Mouse (Mus musculus): ENCODE measurements around the gene Fam20c. TPM values are rescaled to one million over a fixed set of nuclear protein-coding genes. Genes with fewer than 3 reads are reported as not detected.

The Fam20c gene
- polyA plus RNA-seq, 1 experiment from 2014 or later: 26.4 TPM

- no peak for DNase-seq (ENCODE audit: low spot score)
- H3K4me2 ChIP-seq (replicated peaks; ENCODE audit: low read depth, low read length): no peak overlapping the region
- ATAC-seq (ENCODE audit: low FRiP score): no peak
- no peaks in the 10 kb centered on the region for H3K9me3 ChIP-seq (ENCODE audit: control insufficient read depth, low read length)
- H3K4me1 ChIP-seq (replicated peaks; ENCODE audit: control insufficient read depth, insufficient read depth, low read length): no peaks in the 10 kb centered on the region
- no peak overlapping the region for H3K4me3 ChIP-seq (ENCODE audit: low read depth, low read length)
- no peaks in the 10 kb centered on the region for H3K36me3 ChIP-seq (ENCODE audit: control insufficient read depth, insufficient read depth, low read length)
- WGBS: 72% methylated on average over 4 of the region's 4 CpGs
- peak overlapping the region; percentile 19; the same call in 1 of the 2 replicates for H3K9ac ChIP-seq (ENCODE audit: low read depth, low read length)
- H3K27me3 ChIP-seq (ENCODE audit: control insufficient read depth, insufficient read depth, low read length): no peaks in the 10 kb centered on the region
- H3K27ac ChIP-seq (ENCODE audit: low read depth, low read length): peak overlapping the region; percentile 51; the same call in 1 of the 2 replicates
These were observed 8.0 kb downstream of the Fam20c start for GRCm38 (mm10) chr5:138762361-138762760.

GRCm38 (mm10) chr5:138764601-138765000, 10.3 kb downstream of the Fam20c start:
- no peak overlapping the region for H3K4me3 ChIP-seq (ENCODE audit: low read depth, low read length)
- 84% methylated on average over 8 of the region's 8 CpGs for WGBS
- ATAC-seq (ENCODE audit: low FRiP score) (no peak), DNase-seq (ENCODE audit: low spot score) (no peak)
- no peaks in the 10 kb centered on the region for H3K36me3 ChIP-seq (ENCODE audit: control insufficient read depth, insufficient read depth, low read length)
- H3K9ac ChIP-seq (ENCODE audit: low read depth, low read length): no peak overlapping the region
- H3K9me3 ChIP-seq (ENCODE audit: control insufficient read depth, low read length): no peaks in the 10 kb centered on the region
- H3K27me3 ChIP-seq (ENCODE audit: control insufficient read depth, insufficient read depth, low read length): no peaks in the 10 kb centered on the region
- no peak overlapping the region for H3K27ac ChIP-seq (ENCODE audit: low read depth, low read length)
- no peaks in the 10 kb centered on the region for H3K4me1 ChIP-seq (replicated peaks; ENCODE audit: control insufficient read depth, insufficient read depth, low read length)
- H3K4me2 ChIP-seq (replicated peaks; ENCODE audit: low read depth, low read length): no peak overlapping the region

GRCm38 (mm10) chr5:138767650-138768049, 13.3 kb downstream of the Fam20c start:
- H3K4me1 ChIP-seq (replicated peaks; ENCODE audit: control insufficient read depth, insufficient read depth, low read length): no peaks in the 10 kb centered on the region
- H3K27ac ChIP-seq (ENCODE audit: low read depth, low read length): no peak overlapping the region
- no peak overlapping the region for H3K9ac ChIP-seq (ENCODE audit: low read depth, low read length)
- ATAC-seq (ENCODE audit: low FRiP score) (no peak), DNase-seq (ENCODE audit: low spot score) (no peak)
- no peaks in the 10 kb centered on the region for H3K36me3 ChIP-seq (ENCODE audit: control insufficient read depth, insufficient read depth, low read length)
- H3K9me3 ChIP-seq (ENCODE audit: control insufficient read depth, low read length): no peaks in the 10 kb centered on the region
- no peak overlapping the region for H3K4me3 ChIP-seq (ENCODE audit: low read depth, low read length)
- H3K4me2 ChIP-seq (replicated peaks; ENCODE audit: low read depth, low read length): no peak overlapping the region
- H3K27me3 ChIP-seq (ENCODE audit: control insufficient read depth, insufficient read depth, low read length): no peaks in the 10 kb centered on the region
- 93% methylated on average over 11 of the region's 11 CpGs for WGBS

GRCm38 (mm10) chr5:138768704-138769103, 14.4 kb downstream of the Fam20c start:
- Histone ChIP-seq H3K4me3 (ENCODE audit: low read depth, low read length) (no peak overlapping the region), H3K36me3 (ENCODE audit: control insufficient read depth, insufficient read depth, low read length) (no peaks in the 10 kb centered on the region), H3K27ac (ENCODE audit: low read depth, low read length) (no peak overlapping the region), H3K4me2 (replicated peaks; ENCODE audit: low read depth, low read length) (no peak overlapping the region), H3K27me3 (ENCODE audit: control insufficient read depth, insufficient read depth, low read length) (no peaks in the 10 kb centered on the region), H3K4me1 (replicated peaks; ENCODE audit: control insufficient read depth, insufficient read depth, low read length) (no peaks in the 10 kb centered on the region), H3K9ac (ENCODE audit: low read depth, low read length) (no peak overlapping the region), H3K9me3 (ENCODE audit: control insufficient read depth, low read length) (no peaks in the 10 kb centered on the region)
- no peak for DNase-seq (ENCODE audit: low spot score)
- WGBS: 87% methylated on average over 2 of the region's 2 CpGs
- ATAC-seq (ENCODE audit: low FRiP score): no peak

- no peaks in the 10 kb centered on the region for H3K36me3 ChIP-seq (ENCODE audit: control insufficient read depth, insufficient read depth, low read length)
- WGBS: 91% methylated on average over 5 of the region's 5 CpGs
These were observed 14.8 kb downstream of the Fam20c start for GRCm38 (mm10) chr5:138769126-138769525.

GRCm38 (mm10) chr5:138775096-138775495, 20.8 kb downstream of the Fam20c start:
- DNase-seq (ENCODE audit: low spot score) (no peak), ATAC-seq (ENCODE audit: low FRiP score) (no peak)
- Histone ChIP-seq H3K36me3 (ENCODE audit: control insufficient read depth, insufficient read depth, low read length) (no peaks in the 10 kb centered on the region), H3K4me1 (replicated peaks; ENCODE audit: control insufficient read depth, insufficient read depth, low read length) (peaks cover 2% of the 10 kb centered on the region; the same call in 1 of the 2 replicates), H3K27ac (ENCODE audit: low read depth, low read length) (no peak overlapping the region), H3K9me3 (ENCODE audit: control insufficient read depth, low read length) (no peaks in the 10 kb centered on the region), H3K4me3 (ENCODE audit: low read depth, low read length) (no peak overlapping the region), H3K27me3 (ENCODE audit: control insufficient read depth, insufficient read depth, low read length) (no peaks in the 10 kb centered on the region), H3K9ac (ENCODE audit: low read depth, low read length) (no peak overlapping the region), H3K4me2 (replicated peaks; ENCODE audit: low read depth, low read length) (no peak overlapping the region)
- 94% methylated on average over 5 of the region's 5 CpGs for WGBS

More at GRCm38 (mm10) chr5:138769126-138769525, 14.8 kb downstream of the Fam20c start:
- ATAC-seq (ENCODE audit: low FRiP score) (no peak), DNase-seq (ENCODE audit: low spot score) (no peak)
- no peaks in the 10 kb centered on the region for H3K9me3 ChIP-seq (ENCODE audit: control insufficient read depth, low read length)
- H3K9ac ChIP-seq (ENCODE audit: low read depth, low read length): no peak overlapping the region
- H3K4me2 ChIP-seq (replicated peaks; ENCODE audit: low read depth, low read length): no peak overlapping the region
- H3K4me1 ChIP-seq (replicated peaks; ENCODE audit: control insufficient read depth, insufficient read depth, low read length): no peaks in the 10 kb centered on the region
- H3K27ac ChIP-seq (ENCODE audit: low read depth, low read length): no peak overlapping the region
- H3K27me3 ChIP-seq (ENCODE audit: control insufficient read depth, insufficient read depth, low read length): no peaks in the 10 kb centered on the region
- no peak overlapping the region for H3K4me3 ChIP-seq (ENCODE audit: low read depth, low read length)

GRCm38 (mm10) chr5:138776346-138776745, 22.0 kb downstream of the Fam20c start:
- Histone ChIP-seq H3K4me1 (replicated peaks; ENCODE audit: control insufficient read depth, insufficient read depth, low read length) (peaks cover 2% of the 10 kb centered on the region; the same call in 1 of the 2 replicates), H3K9ac (ENCODE audit: low read depth, low read length) (no peak overlapping the region), H3K4me3 (ENCODE audit: low read depth, low read length) (no peak overlapping the region), H3K27me3 (ENCODE audit: control insufficient read depth, insufficient read depth, low read length) (no peaks in the 10 kb centered on the region), H3K4me2 (replicated peaks; ENCODE audit: low read depth, low read length) (no peak overlapping the region), H3K9me3 (ENCODE audit: control insufficient read depth, low read length) (no peaks in the 10 kb centered on the region), H3K27ac (ENCODE audit: low read depth, low read length) (no peak overlapping the region), H3K36me3 (ENCODE audit: control insufficient read depth, insufficient read depth, low read length) (no peaks in the 10 kb centered on the region)
- no peak for ATAC-seq (ENCODE audit: low FRiP score)
- WGBS: 67% methylated on average over 1 of the region's 1 CpGs
- no peak for DNase-seq (ENCODE audit: low spot score)

- peak; percentile 69 for DNase-seq (ENCODE audit: low spot score)
- no peak overlapping the region for H3K4me3 ChIP-seq (ENCODE audit: low read depth, low read length)
- H3K4me2 ChIP-seq (replicated peaks; ENCODE audit: low read depth, low read length): no peak overlapping the region
- no peaks in the 10 kb centered on the region for H3K27me3 ChIP-seq (ENCODE audit: control insufficient read depth, insufficient read depth, low read length)
- no peaks in the 10 kb centered on the region for H3K36me3 ChIP-seq (ENCODE audit: control insufficient read depth, insufficient read depth, low read length)
- no peak overlapping the region for H3K9ac ChIP-seq (ENCODE audit: low read depth, low read length)
- peak; percentile 85 for ATAC-seq (ENCODE audit: low FRiP score)
- H3K27ac ChIP-seq (ENCODE audit: low read depth, low read length): peak overlapping the region; percentile 81
- 43% methylated on average over 9 of the region's 9 CpGs for WGBS
- no peaks in the 10 kb centered on the region for H3K9me3 ChIP-seq (ENCODE audit: control insufficient read depth, low read length)
- peaks cover 2% of the 10 kb centered on the region; the same call in 1 of the 2 replicates for H3K4me1 ChIP-seq (replicated peaks; ENCODE audit: control insufficient read depth, insufficient read depth, low read length)
These were observed 24.6 kb downstream of the Fam20c start for GRCm38 (mm10) chr5:138778731-138779463.

- 79% methylated on average over 3 of the region's 3 CpGs for WGBS
- no peak overlapping the region for H3K4me3 ChIP-seq (ENCODE audit: low read depth, low read length)
- no peaks in the 10 kb centered on the region for H3K36me3 ChIP-seq (ENCODE audit: control insufficient read depth, insufficient read depth, low read length)
- DNase-seq (ENCODE audit: low spot score): no peak
- no peak overlapping the region for H3K4me2 ChIP-seq (replicated peaks; ENCODE audit: low read depth, low read length)
- no peak overlapping the region for H3K27ac ChIP-seq (ENCODE audit: low read depth, low read length)
- ATAC-seq (ENCODE audit: low FRiP score): no peak
- peaks cover 2% of the 10 kb centered on the region; the same call in 1 of the 2 replicates for H3K4me1 ChIP-seq (replicated peaks; ENCODE audit: control insufficient read depth, insufficient read depth, low read length)
- no peaks in the 10 kb centered on the region for H3K27me3 ChIP-seq (ENCODE audit: control insufficient read depth, insufficient read depth, low read length)
- no peak overlapping the region for H3K9ac ChIP-seq (ENCODE audit: low read depth, low read length)
- H3K9me3 ChIP-seq (ENCODE audit: control insufficient read depth, low read length): no peaks in the 10 kb centered on the region
These were observed 25.3 kb downstream of the Fam20c start for GRCm38 (mm10) chr5:138779655-138780054.
